Mouse (Mus musculus) neural tube, embryonic 15.5 days (tissue): ENCODE measurements at regions not wholly inside any gene's neighbourhood (a gene's known extent, or its start where the extent isn't known, plus 50 kb on each side); places are given as distances from the start of the nearest gene placed in this dataset.

ENCODE experiments used
- ATAC-seq: fragments of 200-750 bp; cut with Nextera tagmentation; 2 replicates; pipeline ENCODE4 v1.8.0; 2017; ENCODE audit warnings: mild to moderate bottlenecking, moderate TSS enrichment, moderate library complexity; ENCODE audit not compliant: low FRiP score
- H3K27ac ChIP-seq: fragments of 300-500 bp; sonication (generic); replicated peaks from 2 replicates; pipeline ENCODE4 v1.5.1; 2015; ENCODE audit warnings: mild to moderate bottlenecking, inconsistent platforms
- H3K27me3 ChIP-seq: fragments of 300-500 bp; sonication (generic); replicated peaks from 2 replicates; pipeline ENCODE4 v1.6.1; 2015; ENCODE audit warnings: inconsistent platforms
- H3K36me3 ChIP-seq: fragments of 300-500 bp; sonication (generic); 2 replicates; pipeline ENCODE4 v1.6.1; 2015; ENCODE audit warnings: inconsistent platforms
- H3K4me1 ChIP-seq: fragments of 300-500 bp; sonication (generic); 2 replicates; pipeline ENCODE4 v1.6.1; 2015; ENCODE audit warnings: inconsistent platforms
- H3K4me2 ChIP-seq: fragments of 300-500 bp; sonication (generic); 2 replicates; pipeline ENCODE4 v1.6.1; 2015; ENCODE audit warnings: inconsistent platforms, mild to moderate bottlenecking, moderate library complexity
- H3K4me3 ChIP-seq: fragments of 300-500 bp; sonication (generic); replicated peaks from 2 replicates; pipeline ENCODE4 v1.5.1; 2015; ENCODE audit warnings: mild to moderate bottlenecking, inconsistent platforms
- H3K9ac ChIP-seq: fragments of 300-500 bp; sonication (generic); replicated peaks from 2 replicates; pipeline ENCODE4 v1.6.1; 2015; ENCODE audit warnings: mild to moderate bottlenecking, inconsistent platforms
- H3K9me3 ChIP-seq: fragments of 300-500 bp; sonication (generic); replicated peaks from 2 replicates; pipeline ENCODE4 v1.6.1; 2016; ENCODE audit warnings: inconsistent platforms
- WGBS: fragments of 180-500 bp; shearing (Covaris S2); methylation state at CpG from one replicate; pipeline ENCODE4 v1.1.7; 2015; ENCODE audit warnings: mixed read lengths; 5-methylcytosine and 5-hydroxymethylcytosine counted together

DNA sequence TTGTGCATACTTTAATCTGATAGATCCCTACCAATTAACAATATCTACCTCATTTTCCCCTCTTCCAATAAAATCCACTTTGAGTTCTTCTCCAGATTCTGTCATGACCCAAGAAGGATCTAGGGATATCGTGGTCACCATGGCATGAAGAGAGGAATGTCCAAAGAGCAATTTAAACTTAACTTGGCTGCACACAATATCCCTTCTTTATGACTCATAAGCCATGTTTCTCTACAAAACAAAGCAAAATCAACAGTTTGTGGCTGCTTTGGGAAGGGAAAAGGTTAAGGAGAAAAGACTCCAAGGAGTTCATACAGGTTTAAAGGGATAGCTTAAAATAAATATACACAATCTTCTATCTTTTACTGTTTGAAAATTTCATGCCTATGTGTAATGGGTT lies 571.8 kb upstream of the Zeb2 start:
- ATAC-seq, result no peak
- H3K27ac ChIP-seq, result no peak overlapping the region
- H3K9ac ChIP-seq, result no peak overlapping the region
- peaks cover 4% of the 10 kb centered on the region; the same call in 1 of the 2 replicates for H3K4me1 ChIP-seq
- H3K4me3 ChIP-seq, result no peak overlapping the region
- WGBS, result 91% methylated on average over 1 of the region's 1 CpGs
- no peaks in the 10 kb centered on the region for H3K36me3 ChIP-seq
- no peaks in the 10 kb centered on the region for H3K27me3 ChIP-seq
- no peaks in the 10 kb centered on the region for H3K9me3 ChIP-seq
- H3K4me2 ChIP-seq, result no peak overlapping the region

DNA sequence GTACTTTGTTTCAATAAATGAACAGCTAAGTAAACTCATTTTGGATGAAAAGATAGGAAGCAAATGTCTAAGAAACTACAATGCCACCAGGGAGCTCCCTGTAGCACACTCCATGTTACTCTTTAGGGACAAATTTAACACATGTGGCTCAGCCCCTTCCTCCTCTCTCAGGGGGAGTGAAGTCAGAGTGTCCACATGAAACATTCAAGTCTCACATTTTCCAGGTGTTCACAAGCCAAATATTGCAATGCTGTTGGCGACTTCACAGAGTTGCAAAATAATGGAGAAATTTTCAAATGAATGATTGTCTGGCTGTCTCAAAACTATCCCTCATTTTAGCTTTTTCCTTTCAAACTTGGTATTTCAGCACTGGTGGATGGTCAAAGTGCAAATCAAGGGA lies 564.1 kb upstream of the Zeb2 start:
- no peaks in the 10 kb centered on the region for H3K9me3 ChIP-seq
- H3K4me1 ChIP-seq, result no peaks in the 10 kb centered on the region
- H3K9ac ChIP-seq, result no peak overlapping the region
- 93% methylated on average over 1 of the region's 1 CpGs for WGBS
- H3K4me2 ChIP-seq, result no peak overlapping the region
- no peaks in the 10 kb centered on the region for H3K27me3 ChIP-seq
- no peaks in the 10 kb centered on the region for H3K36me3 ChIP-seq
- H3K27ac ChIP-seq, result no peak overlapping the region
- ATAC-seq, result no peak
- H3K4me3 ChIP-seq, result no peak overlapping the region

DNA sequence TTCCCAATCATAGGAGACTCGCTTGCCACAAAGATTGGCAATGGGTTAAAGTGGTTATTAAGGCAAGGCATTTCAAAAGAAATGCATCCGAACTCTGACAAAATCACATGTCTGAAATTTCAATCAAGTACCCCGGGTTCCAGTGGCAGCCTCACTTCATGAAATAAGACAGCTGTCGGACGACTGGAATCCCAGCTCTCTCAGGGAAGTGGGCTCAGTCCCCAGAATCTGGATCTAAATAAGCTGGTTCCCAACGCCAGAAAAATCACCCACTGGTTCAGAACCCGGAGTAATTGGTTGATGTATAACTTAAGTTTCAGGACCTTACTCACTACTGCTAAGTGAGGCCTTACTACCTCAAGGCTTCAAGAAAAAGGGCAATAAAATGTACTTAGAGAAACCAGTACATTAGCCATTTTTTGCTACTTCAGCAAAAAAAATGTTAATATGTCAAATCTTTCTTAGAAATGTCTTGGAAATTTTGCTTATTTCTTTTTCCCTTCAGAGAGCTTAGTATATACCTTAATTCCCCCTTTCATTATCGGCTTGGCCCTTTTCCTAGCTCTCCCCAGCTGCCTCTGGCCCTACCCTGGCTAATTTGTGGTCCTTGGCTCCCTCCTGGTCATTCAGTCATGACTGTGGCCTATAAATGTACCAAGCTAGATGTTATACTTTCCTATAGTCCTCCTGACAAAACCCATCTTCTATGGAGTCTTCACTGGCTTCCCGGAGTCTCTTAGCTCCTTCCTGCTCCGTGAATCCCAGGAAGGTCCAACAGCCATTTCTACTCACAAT lies 562.1 kb upstream of the Zeb2 start:
- Histone ChIP-seq H3K4me1 (no peaks in the 10 kb centered on the region), H3K27me3 (no peaks in the 10 kb centered on the region), H3K4me2 (no peak overlapping the region), H3K27ac (no peak overlapping the region), H3K9ac (no peak overlapping the region), H3K36me3 (no peaks in the 10 kb centered on the region), H3K9me3 (no peaks in the 10 kb centered on the region), H3K4me3 (no peak overlapping the region)
- WGBS, result 83% methylated on average over 10 of the region's 10 CpGs
- ATAC-seq, result no peak

DNA sequence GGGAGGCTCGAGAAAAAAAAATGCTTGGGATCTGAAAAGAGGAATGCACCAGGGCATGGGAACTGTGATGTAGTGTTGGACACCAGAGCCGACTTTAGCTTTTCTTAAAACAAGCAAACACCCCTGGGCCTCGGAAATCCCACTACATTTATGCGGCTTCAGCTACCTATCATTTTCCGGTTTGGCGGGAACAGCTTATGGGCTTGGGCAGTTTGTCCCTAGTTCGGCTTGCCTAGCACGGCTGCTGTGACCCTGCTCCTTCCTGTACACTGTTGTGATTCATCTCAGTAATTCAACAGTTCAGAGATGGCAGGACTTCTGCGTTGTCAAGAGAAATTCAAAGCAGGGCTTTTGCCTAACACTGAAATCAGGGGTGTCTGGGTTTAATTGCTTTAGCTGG lies 561.5 kb upstream of the Zeb2 start:
- no peaks in the 10 kb centered on the region for H3K9me3 ChIP-seq
- H3K4me2 ChIP-seq, result no peak overlapping the region
- WGBS, result 75% methylated on average over 9 of the region's 9 CpGs
- H3K27ac ChIP-seq, result no peak overlapping the region
- no peaks in the 10 kb centered on the region for H3K4me1 ChIP-seq
- no peaks in the 10 kb centered on the region for H3K27me3 ChIP-seq
- no peaks in the 10 kb centered on the region for H3K36me3 ChIP-seq
- no peak overlapping the region for H3K9ac ChIP-seq
- no peak for ATAC-seq
- no peak overlapping the region for H3K4me3 ChIP-seq

DNA sequence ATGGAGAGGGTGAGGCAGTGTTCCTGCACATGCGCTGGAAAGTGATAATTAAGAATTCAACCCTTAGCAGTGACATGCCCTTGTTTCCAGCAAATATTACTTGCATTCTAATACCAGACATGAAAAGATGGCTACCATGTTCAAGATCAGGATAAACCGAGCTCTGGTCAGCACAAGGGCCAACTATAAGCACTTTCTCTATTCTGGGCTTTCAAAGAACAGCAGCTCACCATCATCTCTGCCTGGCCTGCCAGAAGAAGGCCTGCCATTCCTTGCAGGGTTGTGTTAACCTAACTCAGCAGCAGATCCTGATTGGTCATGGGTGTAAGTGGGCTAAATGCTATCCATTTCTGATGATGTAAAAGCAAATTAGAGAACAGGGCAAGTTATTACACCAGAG lies 558.6 kb upstream of the Zeb2 start:
- no peak for ATAC-seq
- WGBS, result 96% methylated on average over 2 of the region's 2 CpGs
- no peak overlapping the region for H3K4me3 ChIP-seq

DNA sequence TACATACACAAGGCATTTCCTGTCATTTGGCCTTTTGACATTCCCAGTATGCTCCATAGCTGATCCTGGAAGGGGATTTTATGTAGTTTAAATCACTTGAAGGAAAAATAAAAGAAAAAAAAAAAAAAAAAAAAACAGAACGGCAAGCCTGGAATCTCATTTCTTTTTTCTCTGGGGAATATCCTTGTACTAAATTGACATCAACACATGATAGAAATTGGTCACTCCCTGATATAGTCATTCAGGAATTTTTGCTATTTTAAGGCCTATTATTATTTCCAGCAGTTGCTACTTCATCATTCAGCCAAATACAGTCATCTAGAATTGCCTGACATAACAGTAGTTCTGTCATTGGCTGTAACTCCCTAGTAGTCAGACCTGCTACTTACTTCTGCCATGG lies 538.8 kb upstream of the Zeb2 start:
- Histone ChIP-seq H3K9me3 (no peaks in the 10 kb centered on the region), H3K9ac (no peak overlapping the region), H3K4me1 (no peaks in the 10 kb centered on the region), H3K4me2 (no peak overlapping the region), H3K27me3 (no peaks in the 10 kb centered on the region), H3K36me3 (no peaks in the 10 kb centered on the region), H3K27ac (no peak overlapping the region), H3K4me3 (no peak overlapping the region)
- no peak for ATAC-seq
- WGBS, result 47% methylated on average over 1 of the region's 1 CpGs

More for the DNA sequence above, 558.6 kb upstream of the Zeb2 start:
- Histone ChIP-seq H3K4me1 (no peaks in the 10 kb centered on the region), H3K9ac (no peak overlapping the region), H3K4me2 (no peak overlapping the region), H3K27me3 (no peaks in the 10 kb centered on the region), H3K27ac (no peak overlapping the region), H3K36me3 (no peaks in the 10 kb centered on the region), H3K9me3 (no peaks in the 10 kb centered on the region)

DNA sequence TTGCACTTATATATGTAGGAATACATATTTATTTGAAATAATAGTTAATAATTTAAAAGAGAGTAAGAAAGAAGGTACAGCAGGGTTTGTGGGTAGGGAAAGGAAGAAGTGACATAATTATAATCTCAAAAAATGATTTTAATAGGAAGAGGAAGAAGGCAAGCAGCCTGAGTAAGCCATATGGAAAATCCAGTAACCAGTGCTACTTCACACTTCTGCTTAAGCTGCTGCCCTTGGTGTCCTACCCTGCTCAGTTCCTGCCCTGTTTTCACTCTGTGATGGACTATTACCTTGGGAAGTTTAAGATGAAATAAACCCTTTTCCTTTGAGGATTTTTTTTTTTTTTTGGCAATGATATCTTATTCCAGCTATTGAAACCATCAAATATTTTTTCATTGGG lies 537.5 kb upstream of the Zeb2 start:
- Histone ChIP-seq H3K27ac (no peak overlapping the region), H3K9ac (no peak overlapping the region), H3K4me1 (no peaks in the 10 kb centered on the region), H3K9me3 (no peaks in the 10 kb centered on the region), H3K4me3 (no peak overlapping the region), H3K4me2 (no peak overlapping the region), H3K36me3 (no peaks in the 10 kb centered on the region), H3K27me3 (no peaks in the 10 kb centered on the region)
- no peak for ATAC-seq

DNA sequence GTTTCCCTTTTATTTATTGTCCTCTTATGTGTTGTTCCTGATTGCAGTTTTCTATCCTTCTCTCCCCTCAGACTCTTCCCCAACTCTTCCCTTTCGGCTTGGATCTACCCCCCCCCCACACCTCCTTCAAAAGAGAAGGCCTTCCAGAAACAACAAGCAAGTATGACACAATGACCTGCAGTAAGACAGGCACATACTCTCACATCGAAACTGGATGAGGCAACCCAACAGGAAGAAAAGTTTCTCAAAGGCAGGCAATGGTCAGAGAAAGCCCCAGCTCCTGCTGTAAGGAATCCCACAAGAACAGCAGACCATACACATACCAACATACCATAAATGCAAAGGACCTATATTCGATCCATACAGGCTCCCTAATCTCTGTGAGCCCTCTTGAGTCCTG lies 535.8 kb upstream of the Zeb2 start:
- Histone ChIP-seq H3K27ac (no peak overlapping the region), H3K36me3 (no peaks in the 10 kb centered on the region), H3K9me3 (no peaks in the 10 kb centered on the region), H3K4me3 (no peak overlapping the region), H3K4me1 (no peaks in the 10 kb centered on the region), H3K27me3 (no peaks in the 10 kb centered on the region), H3K4me2 (no peak overlapping the region), H3K9ac (no peak overlapping the region)
- no peak for ATAC-seq
- WGBS, result 75% methylated on average over 3 of the region's 3 CpGs

DNA sequence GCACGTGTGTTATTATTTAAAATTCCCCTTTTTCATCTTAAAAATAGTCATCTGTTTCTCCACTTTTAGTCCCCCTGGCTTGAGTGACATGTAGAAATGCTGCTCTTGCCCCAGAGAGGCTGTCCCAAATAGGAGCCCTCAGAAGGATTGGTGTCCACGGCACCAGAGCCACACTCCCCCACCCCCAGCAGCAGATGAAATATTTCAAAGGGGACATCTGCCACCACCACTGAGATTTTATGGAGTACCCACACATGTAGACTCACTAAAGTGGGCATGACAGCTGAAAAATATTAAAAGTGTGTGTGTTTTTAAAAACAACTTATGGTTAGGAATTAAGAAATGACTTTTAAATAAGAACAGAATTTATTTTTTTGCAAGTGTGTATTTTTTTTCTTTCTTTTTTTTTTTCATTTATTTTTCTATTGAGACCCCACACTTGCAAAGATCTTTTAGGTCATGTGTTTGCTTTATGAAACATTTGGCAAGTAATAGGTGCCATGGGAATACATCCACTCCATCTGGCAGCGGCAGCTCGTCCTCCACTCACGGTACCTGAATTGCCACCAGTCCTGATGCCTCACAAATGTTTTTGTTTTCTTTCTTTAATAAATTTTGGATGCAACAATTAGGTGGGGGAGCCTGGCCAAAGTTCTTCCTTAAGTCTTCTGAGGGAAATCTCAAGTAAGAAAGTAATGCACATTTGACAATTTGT lies 533.2 kb upstream of the Zeb2 start:
- H3K27me3 ChIP-seq, result no peaks in the 10 kb centered on the region
- no peaks in the 10 kb centered on the region for H3K9me3 ChIP-seq
- no peaks in the 10 kb centered on the region for H3K4me1 ChIP-seq
- no peak overlapping the region for H3K4me3 ChIP-seq
- H3K9ac ChIP-seq, result no peak overlapping the region
- ATAC-seq, result no peak
- 61% methylated on average over 5 of the region's 5 CpGs for WGBS
- no peak overlapping the region for H3K27ac ChIP-seq
- no peaks in the 10 kb centered on the region for H3K36me3 ChIP-seq
- no peak overlapping the region for H3K4me2 ChIP-seq

DNA sequence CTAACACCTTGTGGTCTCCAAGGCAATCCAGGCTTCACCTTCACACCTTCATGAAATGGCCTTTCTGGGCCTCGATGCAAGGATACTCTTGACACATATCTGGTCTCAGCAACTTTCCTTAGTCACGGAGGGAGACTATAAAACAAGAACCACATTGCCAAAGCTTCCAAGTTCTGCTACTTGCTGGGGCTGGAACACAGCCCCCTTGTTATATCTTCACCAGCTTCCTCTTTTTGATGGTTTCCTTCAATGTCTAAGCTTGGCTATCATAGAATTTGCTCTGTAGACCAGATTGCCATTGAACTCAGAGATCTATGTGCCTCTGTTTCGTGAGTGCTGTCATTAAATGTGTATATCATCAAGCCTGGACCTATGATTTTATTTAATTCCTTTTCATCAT lies 530.7 kb upstream of the Zeb2 start:
- no peaks in the 10 kb centered on the region for H3K4me1 ChIP-seq
- H3K9ac ChIP-seq, result no peak overlapping the region
- no peaks in the 10 kb centered on the region for H3K27me3 ChIP-seq
- no peaks in the 10 kb centered on the region for H3K9me3 ChIP-seq
- no peaks in the 10 kb centered on the region for H3K36me3 ChIP-seq
- H3K27ac ChIP-seq, result no peak overlapping the region
- ATAC-seq, result no peak
- WGBS, result 93% methylated on average over 3 of the region's 3 CpGs
- no peak overlapping the region for H3K4me3 ChIP-seq
- H3K4me2 ChIP-seq, result no peak overlapping the region

DNA sequence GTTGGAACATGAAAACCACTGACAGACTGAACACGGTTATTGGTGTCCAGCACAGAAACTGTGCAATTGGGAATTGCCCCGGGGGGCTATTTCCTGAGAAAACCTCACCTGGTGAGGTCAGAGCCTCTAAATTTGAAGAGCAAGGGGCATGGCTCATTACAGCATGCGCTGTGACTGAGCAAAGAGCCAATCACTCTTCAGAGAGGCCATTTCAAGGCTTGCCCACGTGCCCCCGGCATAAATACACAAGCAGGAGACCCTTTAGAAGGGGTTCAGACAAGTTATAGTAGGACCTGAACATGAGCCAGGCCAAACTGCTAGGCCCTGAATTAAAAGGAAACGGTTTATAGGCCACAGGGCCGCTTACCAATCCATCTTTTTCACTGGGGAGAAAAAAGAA lies 512.9 kb upstream of the Zeb2 start:
- no peaks in the 10 kb centered on the region for H3K36me3 ChIP-seq
- no peaks in the 10 kb centered on the region for H3K27me3 ChIP-seq
- H3K4me1 ChIP-seq, result no peaks in the 10 kb centered on the region
- H3K9me3 ChIP-seq, result no peaks in the 10 kb centered on the region
- 72% methylated on average over 7 of the region's 7 CpGs for WGBS
- H3K4me2 ChIP-seq, result no peak overlapping the region
- H3K4me3 ChIP-seq, result no peak overlapping the region
- no peak overlapping the region for H3K9ac ChIP-seq
- H3K27ac ChIP-seq, result no peak overlapping the region
- no peak for ATAC-seq

DNA sequence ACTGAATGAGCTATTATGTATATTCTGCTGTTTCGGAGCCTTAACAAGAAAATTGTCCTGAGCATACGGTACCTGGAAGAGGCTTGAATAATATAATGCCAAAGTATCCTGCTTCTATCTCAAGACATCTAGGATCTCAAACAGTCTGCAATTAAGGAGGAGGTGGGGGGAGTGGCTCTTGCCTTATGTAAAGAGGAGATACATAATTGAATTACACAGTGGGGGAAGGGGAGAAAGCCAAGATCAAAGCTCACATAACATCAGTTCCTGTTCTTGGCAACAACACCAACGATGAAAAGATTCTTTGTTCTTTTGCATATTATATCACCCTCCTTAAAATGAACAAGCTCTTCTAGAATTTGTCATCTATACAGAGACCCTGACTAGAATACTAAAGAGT lies 512.4 kb upstream of the Zeb2 start:
- ATAC-seq, result no peak
- Histone ChIP-seq H3K27ac (no peak overlapping the region), H3K9me3 (no peaks in the 10 kb centered on the region), H3K36me3 (no peaks in the 10 kb centered on the region), H3K4me3 (no peak overlapping the region), H3K4me1 (no peaks in the 10 kb centered on the region), H3K9ac (no peak overlapping the region), H3K4me2 (no peak overlapping the region), H3K27me3 (no peaks in the 10 kb centered on the region)
- 66% methylated on average over 3 of the region's 3 CpGs for WGBS
